Mouse (Mus musculus) megakaryocyte-erythroid progenitor cell, adult 5-6 weeks (primary cell): ENCODE measurements at regions not wholly inside any gene's neighbourhood (a gene's known extent, or its start where the extent isn't known, plus 50 kb on each side); places are given as distances from the start of the nearest gene placed in this dataset.

Experiments
- ATAC-seq: replicated peaks from 2 replicates; pipeline ENCODE4 v1.8.0; 2016; ENCODE audit warnings: mild to moderate bottlenecking, inconsistent platforms; ENCODE audit not compliant: severe bottlenecking, poor library complexity, low FRiP score, low TSS enrichment

DNA sequence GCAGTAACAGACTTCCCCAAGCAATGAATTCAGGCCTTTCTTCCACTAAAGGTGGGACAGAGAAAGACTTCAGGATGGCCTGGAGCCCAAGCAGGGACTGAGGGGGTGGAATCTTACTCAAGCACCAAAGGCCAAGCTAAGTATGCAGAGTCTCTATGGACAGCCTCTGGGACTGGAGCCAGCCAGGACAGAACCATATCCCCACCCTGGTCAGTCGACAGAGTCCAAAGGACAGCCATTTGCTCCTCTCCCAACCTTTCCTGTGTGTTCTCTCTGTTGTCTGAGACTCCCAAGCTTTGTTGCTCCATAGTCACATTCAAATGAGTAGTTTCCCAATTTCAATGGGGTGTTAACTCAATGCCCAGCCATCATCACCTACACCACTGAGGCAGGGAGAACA lies 372.3 kb downstream of the Gm49356 start:
- no peak for ATAC-seq

DNA sequence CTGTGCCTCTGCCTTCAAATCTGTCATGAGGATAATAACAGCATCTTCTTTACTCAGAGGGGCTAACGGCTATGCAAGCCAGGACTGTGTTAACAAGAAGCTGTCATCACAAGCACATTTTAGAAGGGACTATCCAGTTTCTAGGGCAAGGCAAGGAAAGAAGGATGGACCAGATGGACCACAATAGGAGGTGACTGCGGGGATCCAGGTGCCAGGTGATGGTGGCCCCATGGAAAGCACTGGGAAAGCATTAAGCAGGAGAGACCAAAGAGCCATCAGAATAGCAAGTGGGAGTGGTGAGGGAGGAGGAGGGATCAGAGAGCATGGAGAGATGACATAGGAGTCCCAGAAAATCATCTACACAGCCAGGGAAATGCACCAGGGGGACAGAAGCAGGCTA lies 373.3 kb downstream of the Gm49356 start:
- no peak for ATAC-seq

DNA sequence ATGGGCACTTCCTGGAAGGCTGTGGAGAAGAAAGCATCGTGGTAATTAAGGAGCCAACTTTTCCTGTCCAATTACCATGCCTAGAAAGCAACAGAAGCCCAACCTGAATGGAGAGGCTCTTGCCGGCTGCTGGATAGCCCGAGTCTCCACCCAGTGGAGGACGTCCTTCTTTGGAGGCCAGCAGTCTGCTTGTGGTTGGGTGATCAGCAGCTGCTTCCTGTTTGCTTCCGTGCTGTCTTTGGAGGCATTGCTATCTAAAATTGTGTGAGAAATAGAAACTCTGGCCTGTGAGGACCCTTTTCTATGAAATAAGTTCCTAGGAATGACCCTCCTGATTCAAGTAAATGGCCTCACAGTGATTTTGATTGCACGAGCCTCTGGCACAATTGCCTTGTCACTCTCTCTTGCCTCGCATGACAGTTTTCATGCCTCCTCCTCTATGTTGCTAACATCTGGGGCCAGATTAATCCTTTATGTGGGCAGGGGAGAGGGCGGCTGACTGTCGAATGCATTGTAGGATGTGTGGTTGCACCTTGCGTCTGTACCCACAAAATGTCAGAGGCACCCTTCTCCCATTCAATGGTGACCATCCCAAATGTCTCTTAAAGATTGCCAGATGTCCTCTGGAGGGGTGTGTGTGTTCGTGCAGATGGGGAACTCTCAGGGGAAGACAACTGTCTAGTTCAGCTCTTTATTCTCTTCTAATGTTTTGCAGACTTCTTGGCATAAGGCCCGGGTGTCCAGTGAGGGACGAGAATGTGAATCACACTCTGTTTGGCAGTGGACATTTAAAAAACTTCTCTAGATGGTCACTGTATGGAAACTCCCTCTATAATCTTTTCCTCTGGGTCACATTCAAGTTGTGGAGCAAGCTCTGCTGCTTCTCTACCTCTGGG lies 374.6 kb downstream of the Gm49356 start:
- ATAC-seq: peak; percentile 93
